Mouse (Mus musculus): ENCODE results near the gene Klf3. TPM values are rescaled to one million over a fixed set of nuclear protein-coding genes. Genes with fewer than 3 reads are reported as not detected.

The Klf3 gene
- 10 to 100 TPM; 55.0 to 55.2 TPM for total RNA-seq (2021)
- long read RNA-seq, experiment 1, full-length matches to known transcripts = 8 of 12 reads
- long read RNA-seq, experiment 1, partial matches to known transcripts = 1 of 12 reads
- long read RNA-seq, experiment 1, other reads (novel, unspliced or antisense) = 3 of 12 reads
- long read RNA-seq, experiment 2, full-length matches to known transcripts = 19 of 32 reads
- long read RNA-seq, experiment 2, partial matches to known transcripts = 11 of 32 reads
- long read RNA-seq, experiment 2, other reads (novel, unspliced or antisense) = 2 of 32 reads

- peak; percentile 34; the same call in 1 of the 2 replicates for TF ChIP-seq CTCF (conservative IDR thresholded peaks at IDR 0.05)
- DNase-seq (ENCODE audit: low spot score in 2 of 2) = peak; percentile 74 to 81
Measured at GRCm38 (mm10) chr5:64802795-64803719, at the start of gene Klf3. TSS of gene Klf3 (plus strand) at chr5:64803388.

GRCm38 (mm10) chr5:64762295-64762694 is 40.9 kb upstream of the Klf3 start:
- TF ChIP-seq CTCF (conservative IDR thresholded peaks at IDR 0.05) = no peak
- Histone ChIP-seq H3K27ac (no peak overlapping the region), H3K4me3 (no peak overlapping the region)
- no peak for DNase-seq (ENCODE audit: low spot score in 2 of 2)

More at GRCm38 (mm10) chr5:64802795-64803719, at the start of gene Klf3:
- Histone ChIP-seq H3K4me3 (peak within 1 kb of the TSS; percentile 92), H3K27ac (peak within 1 kb of the TSS; percentile 99)

DNA sequence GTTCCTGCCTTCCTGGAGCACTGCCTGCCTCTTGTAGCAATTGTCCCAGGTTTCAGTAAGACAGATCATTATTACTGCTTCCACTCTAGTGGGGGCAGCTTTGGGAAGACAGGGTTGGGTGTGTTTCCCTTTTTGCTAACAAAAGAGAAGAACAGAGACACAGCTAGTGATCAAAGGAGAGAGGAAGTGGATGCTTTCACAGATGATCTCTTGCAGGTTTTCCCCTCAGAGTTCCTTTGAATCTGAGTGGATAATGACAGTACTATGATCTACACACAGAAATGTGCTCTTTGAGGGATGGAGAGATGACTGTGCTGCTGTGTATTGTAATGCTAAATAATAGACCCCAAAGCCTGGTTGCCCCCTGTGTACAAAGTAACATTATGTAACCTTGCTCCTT is 38.7 kb upstream of the Klf3 start:
- TF ChIP-seq CTCF (conservative IDR thresholded peaks at IDR 0.05) = no peak
- no peak overlapping the region for H3K27ac ChIP-seq
- H3K4me3 ChIP-seq = no peak overlapping the region
- DNase-seq (ENCODE audit: low spot score in 2 of 2) = no peak

GRCm38 (mm10) chr5:64765765-64766164 is 37.4 kb upstream of the Klf3 start:
- no peak for DNase-seq (ENCODE audit: low spot score in 2 of 2)
- no peak for TF ChIP-seq CTCF (conservative IDR thresholded peaks at IDR 0.05)
- Histone ChIP-seq H3K27ac (no peak overlapping the region), H3K4me3 (no peak overlapping the region)

DNA sequence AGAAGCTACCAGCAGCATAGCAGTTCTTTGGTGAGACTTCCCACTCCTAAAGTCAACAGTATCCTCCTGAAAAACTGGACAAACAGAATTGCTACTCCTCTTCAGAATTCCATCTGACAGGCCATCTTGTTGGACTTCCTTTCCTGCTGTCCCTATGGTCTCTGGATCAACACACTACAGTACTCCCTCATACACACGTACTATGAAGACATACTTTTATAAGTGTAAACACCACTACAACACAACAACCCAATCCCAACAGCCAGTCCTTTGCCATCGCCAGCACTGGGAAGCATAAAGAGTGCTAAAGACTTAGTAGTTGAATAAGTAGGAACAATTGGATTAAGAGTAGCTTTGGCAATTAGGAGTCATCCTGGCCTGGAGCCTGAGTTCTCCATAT is 36.6 kb upstream of the Klf3 start:
- DNase-seq (ENCODE audit: low spot score in 2 of 2) = no peak
- no peak for TF ChIP-seq CTCF (conservative IDR thresholded peaks at IDR 0.05)
- Histone ChIP-seq H3K27ac (no peak overlapping the region), H3K4me3 (no peak overlapping the region)

DNA sequence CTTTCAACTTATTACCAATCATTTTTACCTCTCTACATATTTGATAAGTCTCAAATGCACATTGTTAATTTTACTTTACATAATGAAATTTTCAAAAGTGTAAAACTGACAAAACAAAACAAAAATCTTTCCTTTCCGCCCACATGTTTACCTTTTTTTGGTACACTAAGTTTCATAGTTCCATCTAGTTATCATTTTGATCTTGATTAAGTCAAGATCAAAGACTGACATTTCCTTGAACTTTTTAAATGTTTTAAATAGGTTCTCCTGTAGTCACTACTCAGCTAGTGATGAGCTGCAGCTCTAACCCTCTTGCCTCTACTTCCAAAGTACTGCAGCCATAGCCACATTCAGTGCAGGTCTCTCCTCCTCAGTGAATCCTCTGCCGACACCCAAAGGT is 31.6 kb upstream of the Klf3 start:
- no peak for TF ChIP-seq CTCF (conservative IDR thresholded peaks at IDR 0.05)
- DNase-seq (ENCODE audit: low spot score in 2 of 2) = no peak
- Histone ChIP-seq H3K4me3 (no peak overlapping the region), H3K27ac (no peak overlapping the region)

DNA sequence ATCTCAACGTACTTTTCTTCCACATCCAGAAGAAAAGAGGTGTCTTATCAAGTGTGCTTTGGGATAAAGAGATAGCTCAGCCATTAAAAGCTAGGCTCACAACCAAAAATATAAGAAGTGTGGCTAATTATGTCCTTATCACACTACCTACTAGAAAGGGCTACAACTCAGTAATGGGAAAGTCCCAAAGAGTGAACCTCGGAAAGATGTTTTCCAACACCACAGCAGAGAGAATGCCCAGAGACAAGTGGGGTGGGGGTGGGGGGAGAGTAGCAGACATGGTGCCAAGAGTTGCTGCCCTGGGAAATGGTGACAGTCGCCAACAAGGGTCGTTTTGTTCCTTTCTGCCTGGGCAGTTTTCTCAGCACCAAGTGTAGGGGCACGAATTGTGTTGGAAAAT is 25.0 kb upstream of the Klf3 start:
- DNase-seq (ENCODE audit: low spot score in 2 of 2) = no peak
- no peak overlapping the region for H3K27ac ChIP-seq
- no peak for TF ChIP-seq CTCF (conservative IDR thresholded peaks at IDR 0.05)
- no peak overlapping the region for H3K4me3 ChIP-seq

- Histone ChIP-seq H3K27ac (no peak overlapping the region), H3K4me3 (no peak overlapping the region)
- no peak for TF ChIP-seq CTCF (conservative IDR thresholded peaks at IDR 0.05)
- no peak for DNase-seq (ENCODE audit: low spot score in 2 of 2)
Measured at GRCm38 (mm10) chr5:64779285-64779684, 23.9 kb upstream of the Klf3 start.

DNA sequence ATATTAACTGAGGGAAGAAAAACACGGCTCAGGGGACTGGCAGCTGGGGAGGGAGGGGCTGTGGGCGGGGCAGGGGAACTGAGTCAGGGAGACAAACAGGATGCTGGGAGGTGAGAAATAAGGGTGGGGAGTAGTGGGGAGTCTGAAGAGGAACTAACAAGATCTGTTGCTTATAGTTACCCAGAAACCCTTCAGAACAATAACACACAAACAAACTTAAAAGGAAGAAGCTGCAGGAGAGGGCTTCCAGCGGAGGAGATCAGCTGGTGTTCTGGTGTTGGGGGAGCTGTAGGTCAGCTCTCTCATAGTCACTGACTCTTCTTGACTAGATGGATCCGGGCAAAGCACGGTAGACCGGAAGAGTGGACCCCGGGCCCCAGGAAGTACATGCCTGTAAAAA is 22.4 kb upstream of the Klf3 start:
- Histone ChIP-seq H3K27ac (no peak overlapping the region), H3K4me3 (no peak overlapping the region)
- no peak for DNase-seq (ENCODE audit: low spot score in 2 of 2)
- TF ChIP-seq CTCF (conservative IDR thresholded peaks at IDR 0.05) = no peak

DNA sequence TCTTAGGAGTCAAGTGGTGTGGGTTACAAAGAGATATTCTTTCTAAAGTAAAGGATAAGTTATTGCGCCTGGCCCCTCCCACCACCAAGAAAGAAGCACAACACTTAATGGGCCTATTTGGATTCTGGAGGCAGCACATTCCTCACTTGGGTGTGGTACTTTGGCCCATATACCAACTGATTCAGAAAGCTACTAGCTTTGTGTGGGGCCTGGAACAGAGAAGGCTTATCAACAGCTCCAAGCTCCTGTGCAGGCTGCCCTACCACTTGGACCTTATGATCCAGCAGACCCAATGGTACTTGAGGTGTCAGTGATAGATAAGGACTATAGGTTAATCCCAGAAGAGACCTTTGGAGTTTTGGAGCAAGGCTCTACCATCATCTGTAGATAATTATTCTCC is 15.0 kb upstream of the Klf3 start:
- DNase-seq (ENCODE audit: low spot score in 2 of 2) = no peak
- H3K4me3 ChIP-seq = no peak overlapping the region
- TF ChIP-seq CTCF (conservative IDR thresholded peaks at IDR 0.05) = no peak
- no peak overlapping the region for H3K27ac ChIP-seq

DNA sequence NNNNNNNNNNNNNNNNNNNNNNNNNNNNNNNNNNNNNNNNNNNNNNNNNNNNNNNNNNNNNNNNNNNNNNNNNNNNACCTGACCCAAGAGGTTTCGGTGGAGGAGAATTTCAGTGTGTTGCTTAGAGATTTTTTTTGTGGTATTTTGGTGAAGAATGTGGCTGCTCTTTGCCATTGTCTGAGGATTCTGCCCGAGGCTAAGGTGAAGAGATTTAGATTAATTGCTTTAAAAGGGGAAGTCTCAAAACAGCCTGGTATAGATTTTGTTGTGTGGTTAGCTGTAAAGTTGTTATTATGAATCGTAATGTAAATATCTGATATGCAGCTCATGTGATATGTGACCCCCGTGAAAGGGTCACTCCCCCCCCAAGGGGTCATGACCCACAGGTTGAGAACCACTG is 5.0 kb upstream of the Klf3 start:
- TF ChIP-seq CTCF (conservative IDR thresholded peaks at IDR 0.05) = no peak
- no peak overlapping the region for H3K27ac ChIP-seq
- H3K4me3 ChIP-seq = no peak overlapping the region
- no peak for DNase-seq (ENCODE audit: low spot score in 2 of 2)

GRCm38 (mm10) chr5:64801545-64801944 is 1.6 kb upstream of the Klf3 start:
- DNase-seq (ENCODE audit: low spot score in 2 of 2) = no peak
- TF ChIP-seq CTCF (conservative IDR thresholded peaks at IDR 0.05) = no peak
- H3K27ac ChIP-seq = no peak overlapping the region
- H3K4me3 ChIP-seq = no peak overlapping the region

GRCm38 (mm10) chr5:64802143-64802542 is 1.0 kb upstream of the Klf3 start:
- TF ChIP-seq CTCF (conservative IDR thresholded peaks at IDR 0.05) = no peak
- peak overlapping the region; percentile 92 for H3K4me3 ChIP-seq

More at GRCm38 (mm10) chr5:64802143-64802542, 1.0 kb upstream of the Klf3 start:
- no peak for DNase-seq (ENCODE audit: low spot score in 2 of 2)
- peak overlapping the region; percentile 99 for H3K27ac ChIP-seq
